Mouse (Mus musculus) liver, postnatal 0 days (tissue): ENCODE results near the gene Ccl19. TPM values are rescaled to one million over a fixed set of nuclear protein-coding genes. Genes with fewer than 3 reads are reported as not detected.
"Not testable (repeated sequence)": the region's sequence is repeated elsewhere in the genome, so short reads cannot be mapped to it uniquely, and the experiment has no call there.

ENCODE experiments used
- ATAC-seq: fragments of 200-750 bp; cut with Nextera tagmentation; 2 replicates; pipeline ENCODE4 v1.8.0; 2017; ENCODE audit warnings: mild to moderate bottlenecking, moderate library complexity
- DNase-seq: peaks from one replicate; pipeline ENCODE4 v3.0.0-alpha.2; 2016
- H3K27ac ChIP-seq: fragments of 300-500 bp; sonication (generic); 2 replicates; pipeline ENCODE4 v1.5.1; 2014; ENCODE audit warnings: antibody characterized with exemption, moderate library complexity, mild to moderate bottlenecking, low read depth
- H3K27me3 ChIP-seq: fragments of 300-500 bp; sonication (generic); 2 replicates; pipeline ENCODE4 v1.6.1; 2014; ENCODE audit warnings: low read length, control low read depth, mixed read lengths; ENCODE audit not compliant: insufficient read depth
- H3K36me3 ChIP-seq: fragments of 300-500 bp; sonication (generic); replicated peaks from 2 replicates; pipeline ENCODE4 v1.6.1; 2014; ENCODE audit warnings: mild to moderate bottlenecking, control low read depth, low read length, moderate library complexity, mixed read lengths; ENCODE audit not compliant: insufficient read depth
- H3K4me1 ChIP-seq: fragments of 300-500 bp; sonication (generic); 2 replicates; pipeline ENCODE4 v1.6.1; 2014; ENCODE audit warnings: antibody characterized with exemption, mild to moderate bottlenecking, control low read depth; ENCODE audit not compliant: insufficient read depth
- H3K4me2 ChIP-seq: fragments of 300-500 bp; sonication (generic); 2 replicates; pipeline ENCODE4 v1.6.1; 2014; ENCODE audit warnings: low read depth, mild to moderate bottlenecking, low read length, moderate library complexity, mixed read lengths
- H3K4me3 ChIP-seq: fragments of 300-500 bp; sonication (generic); 2 replicates; pipeline ENCODE4 v1.5.1; 2014; ENCODE audit warnings: low read depth, low read length
- H3K9ac ChIP-seq: fragments of 300-500 bp; sonication (generic); replicated peaks from 2 replicates; pipeline ENCODE4 v1.6.1; 2014; ENCODE audit warnings: mild to moderate bottlenecking, moderate library complexity
- H3K9me3 ChIP-seq: fragments of 300-500 bp; sonication (generic); 2 replicates; pipeline ENCODE4 v1.6.1; 2016; ENCODE audit warnings: mild to moderate bottlenecking, control low read depth, low read length, mixed read lengths
- WGBS: fragments of 180-500 bp; shearing (Covaris S2); extraction: QIAGEN DNeasy Blood & Tissue Kit; methylation state at CpG from one replicate; pipeline ENCODE4 v1.1.7; 2014; ENCODE audit not compliant: insufficient replicate concordance; 5-methylcytosine and 5-hydroxymethylcytosine counted together
- polyA plus RNA-seq: library from polyadenylated mRNA; unstranded; fragments of >200 nt; fragmentation: Nextera tagmentation; extraction: Ambion mirVana; gene quantifications from 2 replicates; pipeline ENCODE4 v1.2.1, GENCODE M21; 2015

Gene Ccl19
- polyA plus RNA-seq, result not detected in 2 replicates

DNA sequence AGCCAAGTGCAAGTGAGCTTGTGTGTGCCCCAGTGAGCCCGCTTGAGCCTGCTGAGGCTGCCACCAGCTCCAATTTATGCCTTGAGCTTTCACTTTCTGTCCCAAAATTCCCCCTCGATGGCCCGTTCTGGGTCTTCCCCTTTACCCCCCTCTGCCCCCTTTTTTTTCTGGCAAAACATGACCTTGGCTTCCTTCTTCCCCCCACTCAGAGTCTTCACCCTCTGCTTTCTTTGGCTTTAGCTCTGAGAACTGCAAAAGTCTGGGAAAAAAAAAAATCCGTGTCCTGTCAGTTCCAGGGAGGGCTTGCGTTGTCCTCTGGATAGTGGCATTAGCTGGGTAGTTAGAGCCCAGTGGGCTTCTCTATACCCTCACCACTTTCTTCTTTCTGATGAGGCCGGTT lies at the start of gene Ccl19:
TSS of gene Ccl19 (minus strand) at position 101 of the 400 bp plus-strand sequence.
- H3K27me3 ChIP-seq, DNase-seq, H3K9me3 ChIP-seq, H3K4me1 ChIP-seq, H3K4me3 ChIP-seq, H3K9ac ChIP-seq, H3K27ac ChIP-seq, ATAC-seq, H3K36me3 ChIP-seq, H3K4me2 ChIP-seq: not testable (repeated sequence)
- no CpG with 5 or more reads among the region's 6 CpGs for WGBS

GRCm38 (mm10) chr4:42773893-42774292 lies 17.5 kb upstream of the Ccl19 start, which contains the start of gene Ccl21a:
Gene Ccl21a, minus strand, starts transcription at chr4:42773993.
- not testable (repeated sequence) for H3K9me3 ChIP-seq, H3K4me3 ChIP-seq, H3K9ac ChIP-seq, H3K4me2 ChIP-seq, H3K4me1 ChIP-seq, DNase-seq, ATAC-seq, H3K36me3 ChIP-seq, H3K27ac ChIP-seq, H3K27me3 ChIP-seq
- no CpG with 5 or more reads among the region's 5 CpGs for WGBS

DNA sequence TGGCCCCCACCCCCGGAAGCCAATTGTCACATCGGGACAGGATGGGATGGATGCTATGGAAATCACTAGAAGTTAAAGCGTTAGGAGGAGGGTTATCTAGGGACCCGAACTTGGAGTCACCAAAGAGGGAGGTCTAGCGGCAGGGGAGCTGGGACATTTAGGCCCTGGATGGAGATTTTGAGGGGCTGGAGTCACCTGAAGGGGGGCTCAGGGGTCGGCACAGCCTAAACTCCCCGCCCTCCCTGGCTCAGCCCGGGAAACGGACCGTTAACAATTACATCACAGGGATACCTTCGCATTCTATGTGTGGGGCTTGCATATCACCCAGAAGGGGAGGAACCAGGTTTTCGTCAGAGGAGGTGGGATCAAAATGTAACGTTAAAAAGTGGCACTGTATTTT lies 21.1 kb downstream of the Ccl19 start, which contains the start of gene 4930578G10Rik:
TSS of gene 4930578G10Rik (plus strand) at position 301 of the 400 bp plus-strand sequence.
- H3K9ac ChIP-seq, H3K4me3 ChIP-seq, H3K4me2 ChIP-seq, H3K27ac ChIP-seq, H3K36me3 ChIP-seq, ATAC-seq, H3K27me3 ChIP-seq, H3K9me3 ChIP-seq, H3K4me1 ChIP-seq, DNase-seq: not testable (repeated sequence)
- no CpG with 5 or more reads among the region's 13 CpGs for WGBS

Other genes starting within 250 kb of the Ccl19 start
- gene Fam205a2, start 228.4 kb downstream of the Ccl19 start, polyA plus RNA-seq, result not detected in 2 replicates
- not detected in 2 replicates for gene Gm10591, start 144.4 kb downstream of the Ccl19 start, polyA plus RNA-seq
- gene Gm2564, start 126.9 kb downstream of the Ccl19 start, polyA plus RNA-seq, result not detected in 2 replicates
- gene Ccl27b, start 101.3 kb downstream of the Ccl19 start, polyA plus RNA-seq, result not detected in 2 replicates
- gene Il11ra2, start 94.7 kb downstream of the Ccl19 start, polyA plus RNA-seq, result not detected in 2 replicates
- gene 4930578G10Rik, start 21.0 kb downstream of the Ccl19 start, polyA plus RNA-seq, result 0.19 TPM in 1 of 2 replicates, not detected in the other
- 0.70 and 1.1 TPM in 2 replicates for gene Ccl21a, start 17.4 kb upstream of the Ccl19 start, polyA plus RNA-seq
- gene Fam205a1, start 97.3 kb upstream of the Ccl19 start, polyA plus RNA-seq, result 0.04 TPM in 2 replicates
- gene Gm12394, start 100.2 kb upstream of the Ccl19 start, polyA plus RNA-seq, result 0.05 TPM in 1 of 2 replicates, not detected in the other
- 0.22 and 0.39 TPM in 2 replicates for gene Fam205c, start 117.7 kb upstream of the Ccl19 start, polyA plus RNA-seq
- gene Phf24, start 160.1 kb upstream of the Ccl19 start, polyA plus RNA-seq, result 0.11 and 0.12 TPM in 2 replicates
- 0.73 and 1.0 TPM in 2 replicates for gene Dnajb5, start 193.2 kb upstream of the Ccl19 start, polyA plus RNA-seq
- 0.17 TPM in 1 of 2 replicates, not detected in the other for gene 1700022I11Rik, start 213.0 kb upstream of the Ccl19 start, polyA plus RNA-seq
- gene Vcp, start 243.9 kb upstream of the Ccl19 start, polyA plus RNA-seq, result 127 and 145 TPM in 2 replicates